Mouse (Mus musculus): ENCODE results near the gene Tuba4a. TPM values are rescaled to one million over a fixed set of nuclear protein-coding genes. Genes with fewer than 3 reads are reported as not detected.

Gene Tuba4a
- total and polyA plus RNA-seq, 3 experiments, result 180 to 294 (median 192) TPM

DNA sequence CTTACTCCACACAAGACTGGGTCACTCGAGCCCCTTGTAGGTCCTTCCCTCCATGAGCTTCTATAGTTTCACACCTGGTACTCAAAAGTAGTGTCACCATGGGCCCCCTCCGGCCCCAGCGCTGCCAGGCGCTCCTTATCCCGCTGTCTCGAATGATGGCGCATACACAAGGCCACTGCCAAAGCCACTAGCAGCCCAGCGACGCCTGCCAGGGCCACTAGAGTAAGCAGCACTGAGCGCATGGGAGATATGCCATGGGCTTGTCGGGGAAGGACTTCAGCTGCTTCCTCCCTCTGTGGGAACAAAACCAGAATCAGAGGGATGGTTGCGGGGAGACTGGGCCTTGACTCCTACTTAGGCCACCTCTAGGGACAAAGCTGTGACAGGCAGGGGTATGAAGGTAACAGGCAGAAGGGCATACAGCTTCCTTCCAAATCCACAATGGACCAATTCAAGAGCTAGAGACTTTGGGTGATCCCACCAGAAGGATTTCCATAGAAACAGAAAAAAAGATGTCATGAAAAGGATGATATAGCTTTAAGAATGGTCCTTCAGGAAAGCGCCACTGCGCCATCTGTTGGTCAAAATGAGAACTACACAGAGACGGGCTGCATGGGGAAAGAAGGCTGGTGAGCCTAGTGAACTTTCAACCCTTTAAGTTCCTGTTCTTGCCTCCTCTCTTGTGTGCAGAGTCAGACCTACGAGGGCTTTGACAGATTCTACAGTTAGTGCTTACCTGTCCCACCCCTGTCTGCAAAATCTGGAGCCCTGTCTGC is 34.4 kb upstream of the Tuba4a start:
- no peaks in the 10 kb centered on the region for H3K9me3 ChIP-seq (replicated peaks; ENCODE audit: low read length)
- H3K4me3 ChIP-seq (replicated peaks in 1 of 3; ENCODE audit: low read depth in 2 of 3, low read length in 2 of 3, poor library complexity in 1 of 3), result no peak overlapping the region
- no peaks in the 10 kb centered on the region for H3K79me2 ChIP-seq (replicated peaks; ENCODE audit: control insufficient read depth, extremely low read depth, insufficient read depth, poor library complexity, severe bottlenecking)
- DNase-seq (ENCODE audit: extremely low read depth), result peak; percentile 82
- H3K27me3 ChIP-seq (replicated peaks), result peaks cover 30% of the 10 kb centered on the region
- no peak overlapping the region for H3K9ac ChIP-seq (ENCODE audit: insufficient read depth, low read depth)
- H3K27ac ChIP-seq (ENCODE audit: insufficient read depth, low read depth), result no peak overlapping the region
- dilution Hi-C loops (cut with MboI; ENCODE audit: extremely low pct_ligation_motif_present, extremely low pct_unique_long_range_greater_than_20kb, low sequenced_read_pairs) (no loop called here), in situ Hi-C loops (cut with MboI; ENCODE audit: low pct_ligation_motif_present, low pct_unique_long_range_greater_than_20kb, low sequenced_read_pairs) (loop anchor here (25.0 kb wide), 1 partner anchor 317 kb away; the partner anchor contains the start of gene Cfap65)
- no peak for TF ChIP-seq JUN (IDR thresholded peaks at IDR 0.05; ENCODE audit: insufficient read depth, low read depth, low read length)
- TF ChIP-seq MXI1 (IDR thresholded peaks at IDR 0.05; ENCODE audit: low read depth, low read length), result no peak
- TF ChIP-seq NRF1 (IDR thresholded peaks at IDR 0.05; ENCODE audit: low read depth, low read length), result 0 out of 2 replicates have a peak, but pooled peaks have one; percentile 12
- TF ChIP-seq ETS1 (conservative IDR thresholded peaks at IDR 0.05; ENCODE audit: low read depth, low read length), result no peak
- no peak for TF ChIP-seq KAT2A (IDR thresholded peaks at IDR 0.05; ENCODE audit: insufficient replicate concordance, low read length)
- peak; percentile 29; the same call in 1 of the 2 replicates for TF ChIP-seq ZC3H11A (IDR thresholded peaks at IDR 0.05; ENCODE audit: low read depth, low read length)
- TF ChIP-seq CHD2 (IDR thresholded peaks at IDR 0.05; ENCODE audit: low read length), result no peak
- peak; percentile 82 for TF ChIP-seq RAD21 (IDR thresholded peaks at IDR 0.05; ENCODE audit: low read depth, low read length)
- TF ChIP-seq ZKSCAN1 (IDR thresholded peaks at IDR 0.05; ENCODE audit: borderline replicate concordance, low read depth, low read length), result no peak
- TF ChIP-seq ELF1 (IDR thresholded peaks at IDR 0.05; ENCODE audit: low read depth, low read length), result no peak
- no peak for TF ChIP-seq NELFE (IDR thresholded peaks at IDR 0.05; ENCODE audit: low read depth, low read length)
- peak; percentile 88 for TF ChIP-seq SMC3 (IDR thresholded peaks at IDR 0.05; ENCODE audit: low read depth, low read length)
- no peak for TF ChIP-seq MAX (IDR thresholded peaks at IDR 0.05; ENCODE audit: low read length)
- no peak for TF ChIP-seq E2F4 (IDR thresholded peaks at IDR 0.05; ENCODE audit: insufficient replicate concordance, low read depth, low read length)
- TF ChIP-seq MAZ (IDR thresholded peaks at IDR 0.05; ENCODE audit: low read depth, low read length), result 0 out of 2 replicates have a peak, but pooled peaks have one; percentile 19
- TF ChIP-seq CHD1 (IDR thresholded peaks at IDR 0.05; ENCODE audit: low read depth, low read length), result no peak
- TF ChIP-seq SIN3A (IDR thresholded peaks at IDR 0.05; ENCODE audit: low read length), result no peak
- peak; percentile 65 for TF ChIP-seq ZNF384 (IDR thresholded peaks at IDR 0.05; ENCODE audit: low read depth, low read length)
- peak; percentile 92 to 93 for TF ChIP-seq CTCF (conservative IDR thresholded peaks at IDR 0.05 in 1 of 2, IDR thresholded peaks at IDR 0.05 in 1 of 2; ENCODE audit: low read depth in 2 of 2, low read length in 2 of 2)
- no peaks in the 10 kb centered on the region for H3K36me3 ChIP-seq (replicated peaks in 1 of 2; ENCODE audit: control insufficient read depth in 1 of 2, insufficient read depth in 1 of 2, low read length in 1 of 2)
- no peak overlapping the region for H3K4me2 ChIP-seq (ENCODE audit: insufficient read depth, low read depth, poor library complexity, severe bottlenecking)
- peaks cover 9 to 21% of the 10 kb centered on the region in 2 experiments for H3K4me1 ChIP-seq (ENCODE audit: control insufficient read depth in 1 of 2, insufficient read depth in 2 of 2)

DNA sequence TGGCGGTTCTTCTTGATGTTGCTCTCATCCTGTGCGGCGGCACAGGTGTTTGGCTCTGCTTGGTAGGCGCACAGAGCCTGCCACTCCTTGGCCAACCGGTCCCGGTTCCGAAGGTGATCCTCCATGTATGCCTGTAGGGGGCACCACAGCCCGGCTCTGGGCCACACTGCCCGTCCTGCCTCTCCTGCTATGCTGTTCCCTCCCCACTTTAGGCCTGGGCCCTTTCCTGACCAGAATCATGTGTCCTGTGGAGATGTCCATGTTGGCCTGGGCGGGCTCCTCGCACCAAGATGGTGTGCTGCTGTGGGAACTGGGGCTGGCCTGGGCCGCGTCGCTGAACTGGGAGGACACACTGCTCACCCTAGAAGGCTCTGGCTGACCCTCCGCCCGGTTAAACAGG is 33.4 kb upstream of the Tuba4a start:
- no peaks in the 10 kb centered on the region for H3K36me3 ChIP-seq (replicated peaks in 1 of 2; ENCODE audit: control insufficient read depth in 1 of 2, insufficient read depth in 1 of 2, low read length in 1 of 2)

More for the DNA sequence above, 33.4 kb upstream of the Tuba4a start:
- H3K27me3 ChIP-seq (replicated peaks), result peaks cover 25% of the 10 kb centered on the region
- no peaks in the 10 kb centered on the region for H3K79me2 ChIP-seq (replicated peaks; ENCODE audit: control insufficient read depth, extremely low read depth, insufficient read depth, poor library complexity, severe bottlenecking)
- no peaks in the 10 kb centered on the region for H3K9me3 ChIP-seq (replicated peaks; ENCODE audit: low read length)
- H3K27ac ChIP-seq (ENCODE audit: insufficient read depth, low read depth), result no peak overlapping the region
- no peak overlapping the region for H3K9ac ChIP-seq (ENCODE audit: insufficient read depth, low read depth)
- in situ Hi-C loops (cut with MboI; ENCODE audit: low pct_ligation_motif_present, low pct_unique_long_range_greater_than_20kb, low sequenced_read_pairs), result loop anchor here (25.0 kb wide), 1 partner anchor 316 kb away; the partner anchor contains the start of gene Cfap65
- no peak overlapping the region for H3K4me3 ChIP-seq (replicated peaks in 1 of 3; ENCODE audit: low read depth in 2 of 3, low read length in 2 of 3, poor library complexity in 1 of 3)
- DNase-seq (ENCODE audit: extremely low read depth), result no peak
- H3K4me1 ChIP-seq (ENCODE audit: control insufficient read depth in 1 of 2, insufficient read depth in 2 of 2), result peaks cover 9 to 27% of the 10 kb centered on the region in 2 experiments
- TF ChIP-seq CTCF (conservative IDR thresholded peaks at IDR 0.05 in 1 of 2, IDR thresholded peaks at IDR 0.05 in 1 of 2; ENCODE audit: low read depth in 2 of 2, low read length in 2 of 2), result peak in 1 of 2 experiments; percentile 28; a peak in 1 of 4 replicates
- TF ChIP-seq ZC3H11A (IDR thresholded peaks at IDR 0.05; ENCODE audit: low read depth, low read length), result no peak
- dilution Hi-C loops (cut with MboI; ENCODE audit: extremely low pct_ligation_motif_present, extremely low pct_unique_long_range_greater_than_20kb, low sequenced_read_pairs), result no loop called here
- H3K4me2 ChIP-seq (ENCODE audit: insufficient read depth, low read depth, poor library complexity, severe bottlenecking), result no peak overlapping the region
